ENCODE assay signal across 19 mouse cellular contexts in genomic region chr1:158061995-158062394, GRCm38 (mm10).
"Had no signal": no experiment of that assay in that cellular context is flagged by ENCODE, and none has a peak within 500 bp of the region (broad histone marks: within the 10 kb centered on the region; RNA-seq: fewer than 3 reads in every experiment).

No protein-coding gene starts in this region.

- H3K9me3 ChIP-seq: limb, embryonic 10.5 days; limb, embryonic 13.5 days; liver, embryonic 12.5 days; liver, embryonic 15.5 days; midbrain, embryonic 12.5 days; midbrain, embryonic 15.5 days; neural tube, embryonic 12.5 days; neural tube, embryonic 15.5 days had no signal

- DNase-seq: kidney, adult 18-20 months; kidney, adult 9 months; kidney, postnatal 14 days; kidney, postnatal 4 days; liver; lung, adult 18-20 months; retina, postnatal 1 day; right cerebral cortex, postnatal 4 days; thymus, postnatal 25 days had no signal

- H3K4me3 ChIP-seq: limb, embryonic 10.5 days; limb, embryonic 13.5 days; liver, embryonic 12.5 days; liver, embryonic 15.5 days; midbrain, embryonic 12.5 days; midbrain, embryonic 15.5 days; neural tube, embryonic 12.5 days; neural tube, embryonic 15.5 days had no signal

- ATAC-seq: liver, embryonic 12.5 days; midbrain, embryonic 15.5 days had no signal

- H3K4me1 ChIP-seq: limb, embryonic 10.5 days; liver, embryonic 12.5 days; liver, embryonic 15.5 days; midbrain, embryonic 12.5 days; midbrain, embryonic 15.5 days; neural tube, embryonic 12.5 days; neural tube, embryonic 15.5 days had no signal

- H3K27me3 ChIP-seq: limb, embryonic 13.5 days; liver, embryonic 12.5 days; liver, embryonic 15.5 days; midbrain, embryonic 12.5 days; midbrain, embryonic 15.5 days; neural tube, embryonic 12.5 days; neural tube, embryonic 15.5 days had no signal

- H3K36me3 ChIP-seq: limb, embryonic 10.5 days; limb, embryonic 13.5 days; liver, embryonic 12.5 days; liver, embryonic 15.5 days; midbrain, embryonic 12.5 days; midbrain, embryonic 15.5 days; neural tube, embryonic 12.5 days; neural tube, embryonic 15.5 days had no signal

- H3K27ac ChIP-seq: limb, embryonic 10.5 days; limb, embryonic 13.5 days; liver, embryonic 12.5 days; liver, embryonic 15.5 days; macrophage; midbrain, embryonic 12.5 days; midbrain, embryonic 15.5 days; neural tube, embryonic 12.5 days; neural tube, embryonic 15.5 days; stomach, postnatal 0 days had no signal
